Mouse (Mus musculus) limb, embryonic 13.5 days (tissue): Measurements from ENCODE around the gene Dnm2. TPM values are rescaled to one million over a fixed set of nuclear protein-coding genes. Genes with fewer than 3 reads are reported as not detected.
"Not testable (repeated sequence)": the region's sequence is repeated elsewhere in the genome, so short reads cannot be mapped to it uniquely, and the experiment has no call there.

ENCODE experiments used
- ATAC-seq: fragments of 200-750 bp; cut with Nextera tagmentation; 2 replicates; pipeline ENCODE4 v1.8.0; 2017; ENCODE audit warnings: low read depth, moderate number of reproducible peaks, moderate TSS enrichment; ENCODE audit not compliant: low FRiP score
- H3K27ac ChIP-seq: fragments of 300-500 bp; sonication (generic); 2 replicates; pipeline ENCODE4 v1.5.1; 2015; ENCODE audit warnings: inconsistent platforms, mild to moderate bottlenecking, moderate library complexity
- H3K27me3 ChIP-seq: fragments of 300-500 bp; sonication (generic); 2 replicates; pipeline ENCODE4 v1.6.1; 2015; ENCODE audit warnings: mild to moderate bottlenecking, inconsistent platforms
- H3K36me3 ChIP-seq: fragments of 300-500 bp; sonication (generic); 2 replicates; pipeline ENCODE4 v1.6.1; 2015; ENCODE audit warnings: inconsistent platforms, mild to moderate bottlenecking, moderate library complexity
- H3K4me1 ChIP-seq: fragments of 300-500 bp; sonication (generic); 2 replicates; pipeline ENCODE4 v1.6.1; 2015; ENCODE audit warnings: inconsistent platforms
- H3K4me2 ChIP-seq: fragments of 300-500 bp; sonication (generic); replicated peaks from 2 replicates; pipeline ENCODE4 v1.6.1; 2015; ENCODE audit warnings: inconsistent platforms, mild to moderate bottlenecking, moderate library complexity
- H3K4me3 ChIP-seq: fragments of 300-500 bp; sonication (generic); 2 replicates; pipeline ENCODE4 v1.5.1; 2015; ENCODE audit warnings: moderate library complexity, mild to moderate bottlenecking, inconsistent platforms
- H3K9ac ChIP-seq: fragments of 300-500 bp; sonication (generic); 2 replicates; pipeline ENCODE4 v1.6.1; 2015; ENCODE audit warnings: mild to moderate bottlenecking, inconsistent platforms
- H3K9me3 ChIP-seq: fragments of 300-500 bp; sonication (generic); 2 replicates; pipeline ENCODE4 v1.6.1; 2016; ENCODE audit warnings: inconsistent platforms
- WGBS: fragments of 180-500 bp; shearing (Covaris S2); methylation state at CpG from one replicate; pipeline ENCODE4 v1.1.7; 2015; 5-methylcytosine and 5-hydroxymethylcytosine counted together
- polyA plus RNA-seq: library from polyadenylated mRNA; unstranded; fragments of >200 nt; fragmentation: Nextera tagmentation; extraction: Ambion mirVana; gene quantifications from 2 replicates; pipeline ENCODE4 v1.2.1, GENCODE M21; 2015

Gene Dnm2
- polyA plus RNA-seq, 1 experiment from 2014 or later, result 77.0 TPM

GRCm38 (mm10) chr9:21542001-21542400 lies 117.3 kb downstream of the Dnm2 start:
- not testable (repeated sequence) for ATAC-seq, H3K36me3 ChIP-seq, H3K27ac ChIP-seq, H3K4me2 ChIP-seq, H3K4me3 ChIP-seq, H3K9ac ChIP-seq, H3K27me3 ChIP-seq, H3K9me3 ChIP-seq
- 82% methylated on average over 2 of the region's 2 CpGs for WGBS
- H3K4me1 ChIP-seq, result peaks cover 10% of the 10 kb centered on the region

GRCm38 (mm10) chr9:21545351-21545915 lies 120.7 kb downstream of the Dnm2 start:
- ATAC-seq, result peak; percentile 84
- H3K27ac ChIP-seq, result peak overlapping the region; percentile 100
- H3K9me3 ChIP-seq, result no peaks in the 10 kb centered on the region
- peaks cover 8% of the 10 kb centered on the region for H3K36me3 ChIP-seq
- peak overlapping the region; percentile 55 for H3K9ac ChIP-seq
- peak overlapping the region; percentile 85 for H3K4me3 ChIP-seq
- no peaks in the 10 kb centered on the region for H3K27me3 ChIP-seq
- peaks cover 24% of the 10 kb centered on the region for H3K4me1 ChIP-seq
- H3K4me2 ChIP-seq, result peak overlapping the region; percentile 75
- 4% methylated on average over 9 of the region's 9 CpGs for WGBS

- WGBS, result under 1% methylated on average over 67 of the region's 67 CpGs
- H3K36me3 ChIP-seq, result peaks cover 14% of the 10 kb centered on the region
- H3K27me3 ChIP-seq, result no peaks in the 10 kb centered on the region
- peak overlapping the region; percentile 100 for H3K27ac ChIP-seq
- peak; percentile 95 for ATAC-seq
- peak overlapping the region; percentile 85 for H3K4me3 ChIP-seq
- peak overlapping the region; percentile 55 for H3K9ac ChIP-seq
- peaks cover 24% of the 10 kb centered on the region for H3K4me1 ChIP-seq
- H3K4me2 ChIP-seq, result peak overlapping the region; percentile 75
- H3K9me3 ChIP-seq, result no peaks in the 10 kb centered on the region
These were observed 121.4 kb downstream of the Dnm2 start for GRCm38 (mm10) chr9:21545916-21546788.

GRCm38 (mm10) chr9:21546789-21547074 lies 122.0 kb downstream of the Dnm2 start, which contains the start of gene Carm1:
Gene Carm1, plus strand, starts transcription at chr9:21546894.
- Histone ChIP-seq H3K27me3 (no peaks in the 10 kb centered on the region), H3K4me2 (peak within 1 kb of the TSS; percentile 75), H3K27ac (peak within 1 kb of the TSS; percentile 100), H3K4me3 (peak within 1 kb of the TSS; percentile 85), H3K9me3 (no peaks in the 10 kb centered on the region), H3K4me1 (peaks cover 24% of the 10 kb centered on the region), H3K9ac (peak within 1 kb of the TSS; percentile 98), H3K36me3 (peaks cover 17% of the 10 kb centered on the region)
- no peak for ATAC-seq
- WGBS, result 0% methylated on average over 47 of the region's 52 CpGs

- peak overlapping the region; percentile 75 for H3K4me2 ChIP-seq
These were observed 122.6 kb downstream of the Dnm2 start for GRCm38 (mm10) chr9:21547075-21547941.

GRCm38 (mm10) chr9:21551049-21551448 lies 126.3 kb downstream of the Dnm2 start:
- Histone ChIP-seq H3K27me3 (no peaks in the 10 kb centered on the region), H3K4me2 (no peak overlapping the region), H3K9me3 (no peaks in the 10 kb centered on the region), H3K4me3 (no peak overlapping the region), H3K36me3 (peaks cover 43% of the 10 kb centered on the region), H3K27ac (no peak overlapping the region), H3K9ac (no peak overlapping the region), H3K4me1 (peaks cover 14% of the 10 kb centered on the region)
- no peak for ATAC-seq
- WGBS, result 96% methylated on average over 2 of the region's 2 CpGs

More at GRCm38 (mm10) chr9:21547075-21547941, 122.6 kb downstream of the Dnm2 start:
- Histone ChIP-seq H3K36me3 (peaks cover 19% of the 10 kb centered on the region), H3K9ac (peak overlapping the region; percentile 98), H3K4me3 (peak overlapping the region; percentile 85), H3K27ac (peak overlapping the region; percentile 100), H3K9me3 (no peaks in the 10 kb centered on the region), H3K4me1 (peaks cover 24% of the 10 kb centered on the region), H3K27me3 (no peaks in the 10 kb centered on the region)
- under 1% methylated on average over 49 of the region's 66 CpGs for WGBS
- peak; percentile 13; the same call in 1 of the 2 replicates for ATAC-seq

- H3K36me3 ChIP-seq, result peaks cover 62% of the 10 kb centered on the region
- peaks cover 6% of the 10 kb centered on the region for H3K4me1 ChIP-seq
- no peaks in the 10 kb centered on the region for H3K9me3 ChIP-seq
- H3K4me3 ChIP-seq, result no peak overlapping the region
- no peak overlapping the region for H3K9ac ChIP-seq
- no peak overlapping the region for H3K27ac ChIP-seq
- ATAC-seq, result no peak
- H3K27me3 ChIP-seq, result no peaks in the 10 kb centered on the region
- WGBS, result 79% methylated on average over 6 of the region's 6 CpGs
- H3K4me2 ChIP-seq, result no peak overlapping the region
These were observed 129.0 kb downstream of the Dnm2 start for GRCm38 (mm10) chr9:21553607-21554273.

GRCm38 (mm10) chr9:21555198-21555742 lies 130.6 kb downstream of the Dnm2 start:
- H3K36me3 ChIP-seq, result peaks cover 61% of the 10 kb centered on the region

GRCm38 (mm10) chr9:21556996-21557395 lies 132.3 kb downstream of the Dnm2 start:
- Histone ChIP-seq H3K4me3 (no peak overlapping the region), H3K36me3 (peaks cover 58% of the 10 kb centered on the region)

More at GRCm38 (mm10) chr9:21555198-21555742, 130.6 kb downstream of the Dnm2 start:
- H3K9me3 ChIP-seq, result no peaks in the 10 kb centered on the region
- WGBS, result 82% methylated on average over 6 of the region's 6 CpGs
- H3K4me2 ChIP-seq, result no peak overlapping the region
- H3K27ac ChIP-seq, result no peak overlapping the region
- no peak overlapping the region for H3K9ac ChIP-seq
- no peak overlapping the region for H3K4me3 ChIP-seq
- H3K4me1 ChIP-seq, result no peaks in the 10 kb centered on the region
- no peaks in the 10 kb centered on the region for H3K27me3 ChIP-seq
- ATAC-seq, result no peak

More at GRCm38 (mm10) chr9:21556996-21557395, 132.3 kb downstream of the Dnm2 start:
- Histone ChIP-seq H3K9me3 (no peaks in the 10 kb centered on the region), H3K27ac (no peak overlapping the region), H3K27me3 (no peaks in the 10 kb centered on the region), H3K4me1 (no peaks in the 10 kb centered on the region), H3K9ac (no peak overlapping the region), H3K4me2 (no peak overlapping the region)
- no peak for ATAC-seq
- WGBS, result 92% methylated on average over 2 of the region's 2 CpGs
